ENCODE assay signal across 9 mouse cellular contexts in genomic region chr15:63193617-63194491, GRCm38 (mm10).
DNase-seq lines count a peak whose midpoint lies in the region.
"Had no signal": no experiment of that assay in that cellular context is flagged by ENCODE, and none has a peak within 500 bp of the region (broad histone marks: within the 10 kb centered on the region; RNA-seq: fewer than 3 reads in every experiment).

No protein-coding gene starts in this region.

- peak; percentile 10 for DNase-seq in heart, adult 8-10 months (ENCODE audit: low spot score)
- DNase-seq in heart, adult 11 months, result no peak
- peak; percentile 45 for DNase-seq in embryo, embryonic 10 days (ENCODE audit: low spot score)
- DNase-seq in kidney, adult 8-10 months, result peak; percentile 11 to 51
- DNase-seq in retina, embryonic 14.5 days (ENCODE audit: low spot score), result peak; percentile 44
- no peak for DNase-seq in thymus, postnatal 10 days (ENCODE audit: low spot score in 2 of 2)
- no peak for DNase-seq in B cell, adult 2 months
- DNase-seq in gastrocnemius, adult 8-10 months (ENCODE audit: low spot score in 2 of 2), result no peak
- DNase-seq: thymus, adult 18-20 months had no signal

Comparison
In these comparisons a context has a peak if more than half of its experiments do, and no peak if none do; other contexts are left out.
1. DNase-seq: peak in heart, adult 8-10 months (single experiment), embryo, embryonic 10 days (single experiment), kidney, adult 8-10 months (2 of 2) and retina, embryonic 14.5 days (single experiment); none in heart, adult 11 months (single experiment), thymus, postnatal 10 days (0 of 2), B cell, adult 2 months (0 of 2) and gastrocnemius, adult 8-10 months (0 of 2).